Mouse (Mus musculus) cerebellum, adult 2 months (tissue): ENCODE data around the gene Hpcal4. TPM values are rescaled to one million over a fixed set of nuclear protein-coding genes. Genes with fewer than 3 reads are reported as not detected.
A peak's percentile ranks its signal among the peaks of the same experiment; 100 is the strongest.

Experiments used
- DNase-seq, 2 experiments: peaks; one replicate each; pipeline ENCODE4 v3.0.0; 2021
- H3K27ac ChIP-seq: fragments of 200-500 bp; 2 replicates; pipeline ENCODE4 v1.5.1; 2012; ENCODE audit warnings: low read length, control low read depth, inconsistent platforms; ENCODE audit not compliant: insufficient read depth
- H3K27me3 ChIP-seq: fragments of 200-500 bp; 2 replicates; pipeline ENCODE4 v1.6.1; 2012; ENCODE audit warnings: inconsistent platforms, mild to moderate bottlenecking, low read length, moderate library complexity; ENCODE audit not compliant: control insufficient read depth, insufficient read depth
- H3K4me1 ChIP-seq: fragments of 200-500 bp; 2 replicates; pipeline ENCODE4 v1.6.1; 2011; ENCODE audit warnings: low read length; ENCODE audit not compliant: control insufficient read depth, insufficient read depth
- H3K4me3 ChIP-seq: fragments of 200-500 bp; replicated peaks from 2 replicates; pipeline ENCODE3; 2011; ENCODE audit warnings: mild to moderate bottlenecking, low read depth, low read length, control low read depth; ENCODE audit not compliant: insufficient read depth
- CTCF ChIP-seq: fragments of 200-500 bp; IDR thresholded peaks from 2 replicates; pipeline ENCODE4 v1.5.1; 2011; ENCODE audit warnings: low read depth, mild to moderate bottlenecking, control low read depth, low read length, moderate library complexity, borderline replicate concordance; ENCODE audit not compliant: insufficient read depth
- POLR2A ChIP-seq: fragments of 200-500 bp; IDR thresholded peaks from 2 replicates; pipeline ENCODE4 v1.6.1; 2011; ENCODE audit warnings: low read length, control low read depth, borderline replicate concordance; ENCODE audit not compliant: insufficient read depth
- WGBS: fragments of 180-500 bp; shearing (Covaris S2); methylation state at CpG from one replicate; pipeline ENCODE4 v1.1.7; 2018; 5-methylcytosine and 5-hydroxymethylcytosine counted together
- polyA plus RNA-seq: library from polyadenylated mRNA; depleted of rRNA; stranded (reverse); fragments of >200 nt; gene quantifications from 2 replicates; pipeline ENCODE4 v1.2.3, GENCODE M21; 2012; rRNA removed

The Hpcal4 gene
- 23.9 and 25.7 TPM in 2 replicates for polyA plus RNA-seq

DNA sequence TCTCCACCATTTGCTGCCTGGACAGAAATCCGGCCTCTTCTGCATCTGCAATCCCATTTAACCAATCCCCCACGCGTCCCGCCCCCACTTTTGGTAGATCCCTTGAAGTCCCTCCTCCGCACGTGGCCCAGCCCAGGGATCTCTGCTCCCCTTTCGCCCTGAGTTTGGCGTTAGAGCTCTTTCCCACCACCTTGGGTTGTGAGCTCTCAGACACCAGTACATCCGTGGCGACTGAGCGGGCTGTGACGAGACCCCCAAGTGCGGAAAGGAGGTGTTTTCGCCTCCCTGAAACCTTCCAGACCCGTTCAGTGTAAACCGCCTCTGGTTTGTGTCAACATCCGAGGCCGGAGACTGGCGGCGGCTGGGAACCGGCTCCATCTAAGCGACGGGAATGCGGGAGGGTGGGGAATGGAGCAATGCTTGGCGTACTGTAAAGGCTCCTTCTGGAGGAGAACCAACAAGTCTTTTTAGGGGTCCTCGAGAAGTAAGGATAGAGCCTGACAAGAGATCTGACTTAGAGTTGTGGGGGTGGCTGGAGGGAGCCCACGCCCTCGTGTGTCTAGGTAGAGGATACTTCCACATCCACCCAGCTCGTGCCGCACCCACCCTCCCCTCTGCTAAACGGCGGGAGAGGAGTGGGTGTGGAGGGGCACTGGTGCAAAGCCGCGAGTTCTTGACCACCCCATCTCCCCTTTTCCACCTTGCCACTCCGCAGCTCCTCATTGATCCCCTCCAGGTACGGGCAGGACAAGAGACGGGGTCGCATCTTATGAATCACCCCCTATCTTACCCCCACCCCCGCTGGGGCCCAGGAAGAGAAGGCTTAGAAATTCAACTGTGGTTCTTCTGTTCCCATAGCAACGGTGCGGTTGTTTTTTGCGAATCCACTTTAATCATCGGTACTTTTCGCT lies at the start of gene Hpcal4:
Gene Hpcal4, plus strand, starts transcription at position 900 of the 911 bp plus-strand sequence.
- peak within 1 kb of the TSS; percentile 77 for H3K4me3 ChIP-seq
- no peak within 1 kb of the TSS for H3K27ac ChIP-seq
- TF ChIP-seq CTCF: no peak
- no peak for TF ChIP-seq POLR2A
- peak; percentile 41 for DNase-seq
- 1% methylated on average over 44 of the region's 44 CpGs for WGBS
- H3K4me1 ChIP-seq: no peaks in the 10 kb centered on the region; the same call in 1 of the 2 replicates
- no peaks in the 10 kb centered on the region for H3K27me3 ChIP-seq

DNA sequence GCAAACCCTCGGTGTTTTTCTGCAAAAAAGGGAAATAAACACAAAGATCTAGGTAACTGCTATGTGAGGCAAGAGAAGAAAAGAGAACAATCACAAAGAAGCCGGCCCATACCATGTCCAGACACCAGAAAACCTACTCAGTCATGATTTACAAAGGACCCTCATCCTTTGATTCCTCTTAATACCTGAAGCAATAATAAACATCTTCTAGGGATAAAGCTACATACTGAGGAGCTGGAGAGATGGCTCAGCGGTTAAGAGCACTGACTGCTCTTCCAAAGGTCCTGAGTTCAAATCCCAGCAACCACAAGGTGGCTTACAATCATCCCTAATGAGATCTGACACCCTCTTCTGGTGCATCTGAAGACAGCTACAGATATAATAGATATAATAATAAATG lies 45.5 kb upstream of the Hpcal4 start:
- Histone ChIP-seq H3K4me1 (peaks cover 7% of the 10 kb centered on the region), H3K27me3 (no peaks in the 10 kb centered on the region), H3K27ac (no peak overlapping the region), H3K4me3 (no peak overlapping the region)
- 89% methylated on average over 3 of the region's 3 CpGs for WGBS
- DNase-seq: no peak
- TF ChIP-seq CTCF: no peak
- TF ChIP-seq POLR2A: no peak

DNA sequence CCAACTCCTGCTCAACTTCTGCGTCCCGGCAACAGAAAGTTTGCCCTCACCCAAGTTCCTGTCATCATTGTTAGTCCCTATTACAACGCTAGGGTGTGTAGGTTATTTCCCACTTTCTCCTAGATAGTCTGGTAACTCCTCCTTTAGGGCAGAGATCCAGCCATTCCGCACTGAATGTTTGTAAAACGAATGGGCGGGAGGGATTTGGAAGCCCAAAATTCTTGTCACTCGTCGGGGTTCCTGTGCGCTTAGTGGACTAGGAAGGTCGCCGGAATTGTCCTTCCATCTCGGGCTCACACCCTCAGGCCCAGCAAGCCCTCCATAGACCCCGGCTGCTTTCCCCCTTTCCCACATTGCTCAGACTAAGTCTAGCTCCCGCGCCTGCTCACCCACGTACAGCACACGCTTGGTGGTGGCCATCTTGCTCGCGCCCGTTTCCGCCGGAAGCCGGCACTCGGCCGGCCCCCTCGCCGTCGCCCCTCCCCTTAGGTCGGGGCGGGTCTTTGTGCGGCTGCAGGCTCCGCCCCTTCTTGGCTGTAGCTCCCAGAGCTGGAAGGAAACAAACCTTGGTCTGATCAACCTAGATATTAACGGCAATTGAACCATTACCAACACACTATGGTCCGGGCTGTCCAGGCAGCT lies 43.4 kb upstream of the Hpcal4 start, which contains the start of gene Ppie:
Gene Ppie, minus strand, starts transcription at position 439 of the 642 bp plus-strand sequence.
- TF ChIP-seq POLR2A (peak; percentile 90), CTCF (no peak)
- peak within 1 kb of the TSS; percentile 38; the same call in 1 of the 2 replicates for H3K27ac ChIP-seq
- peaks cover 7% of the 10 kb centered on the region for H3K4me1 ChIP-seq
- DNase-seq: peak; percentile 79 to 80
- no peaks in the 10 kb centered on the region for H3K27me3 ChIP-seq
- peak within 1 kb of the TSS; percentile 76 for H3K4me3 ChIP-seq
- WGBS: under 1% methylated on average over 34 of the region's 34 CpGs

DNA sequence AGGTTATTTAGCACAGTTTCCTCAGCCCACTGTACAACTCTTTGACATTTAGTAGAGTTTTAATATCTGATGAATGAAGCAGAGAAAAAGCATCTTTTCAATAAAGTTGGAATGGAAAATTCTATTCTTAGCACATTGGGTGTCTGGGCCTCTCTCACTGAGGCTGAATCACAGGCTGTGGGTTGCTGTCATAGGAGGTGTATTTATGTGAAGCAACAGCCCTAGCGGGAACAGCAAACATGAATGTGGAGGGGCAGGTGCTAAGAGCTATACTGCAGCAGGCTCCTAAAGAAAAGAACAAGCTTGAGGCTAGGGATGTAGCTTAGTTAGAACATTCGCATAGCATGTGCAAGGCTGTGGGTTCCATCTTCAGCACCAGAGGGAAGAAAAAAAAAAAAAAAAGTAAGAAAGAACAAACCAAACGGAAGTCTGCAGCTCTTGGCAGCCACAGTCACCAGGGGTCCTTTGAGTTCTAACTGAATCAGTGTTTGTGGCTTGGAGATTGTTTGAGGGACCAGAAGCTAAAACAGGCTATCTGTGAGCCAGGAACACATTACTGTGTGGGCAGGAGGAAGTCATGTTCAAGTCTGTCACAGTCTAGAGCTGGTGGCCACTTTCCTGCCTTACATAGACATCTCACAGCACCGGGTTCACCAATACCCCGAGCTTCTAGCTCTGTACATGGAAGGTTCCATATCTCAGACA lies 35.4 kb upstream of the Hpcal4 start:
- TF ChIP-seq POLR2A (no peak), CTCF (no peak)
- no peak for DNase-seq
- Histone ChIP-seq H3K4me1 (no peaks in the 10 kb centered on the region), H3K27me3 (no peaks in the 10 kb centered on the region), H3K4me3 (no peak overlapping the region), H3K27ac (no peak overlapping the region)
- 75% methylated on average over 5 of the region's 5 CpGs for WGBS

DNA sequence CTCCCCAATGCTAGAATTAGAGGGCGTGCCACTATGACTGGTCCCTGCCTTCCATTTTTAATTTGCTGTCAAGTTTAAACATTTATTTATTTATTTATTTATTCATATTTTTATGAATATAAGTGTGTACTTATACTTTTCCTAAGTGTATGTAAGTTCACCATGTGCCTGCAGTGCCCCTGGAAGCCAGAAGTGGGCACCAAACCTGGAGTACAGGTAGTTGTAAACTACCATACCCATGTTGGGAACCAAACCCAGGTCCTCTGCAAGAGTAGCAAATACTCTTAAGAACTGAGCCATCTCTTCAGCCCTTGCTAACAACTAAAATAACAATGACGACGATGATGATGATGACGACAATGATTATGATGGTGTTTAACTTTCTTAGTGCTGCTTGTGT lies 31.0 kb upstream of the Hpcal4 start:
- Histone ChIP-seq H3K27me3 (no peaks in the 10 kb centered on the region), H3K27ac (no peak overlapping the region), H3K4me1 (no peaks in the 10 kb centered on the region), H3K4me3 (no peak overlapping the region)
- no peak for TF ChIP-seq CTCF
- TF ChIP-seq POLR2A: no peak
- 88% methylated on average over 4 of the region's 4 CpGs for WGBS
- no peak for DNase-seq

DNA sequence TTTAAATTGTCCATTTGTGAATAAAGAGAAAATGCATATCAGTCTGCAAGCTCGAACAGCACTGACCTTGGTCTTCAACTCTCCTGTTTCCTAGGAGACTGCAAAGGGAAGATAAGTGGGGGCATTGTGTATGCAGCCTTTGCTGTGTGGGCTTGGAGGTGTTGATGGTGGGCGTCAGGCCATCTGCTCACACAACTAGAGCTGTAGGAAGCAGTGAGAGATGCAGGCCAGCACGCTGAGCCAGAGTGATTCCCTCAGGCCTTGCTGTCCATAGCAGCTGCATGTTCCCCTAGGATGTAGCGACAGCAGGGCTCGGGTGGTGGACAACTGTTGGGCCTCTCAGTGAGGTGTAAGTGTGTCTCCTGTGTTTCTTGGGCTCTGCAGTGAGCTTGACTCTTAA lies 30.1 kb upstream of the Hpcal4 start:
- Histone ChIP-seq H3K4me1 (no peaks in the 10 kb centered on the region), H3K27me3 (no peaks in the 10 kb centered on the region), H3K4me3 (no peak overlapping the region), H3K27ac (no peak overlapping the region)
- TF ChIP-seq CTCF: no peak
- no peak for TF ChIP-seq POLR2A
- DNase-seq: no peak
- WGBS: 28% methylated on average over 5 of the region's 5 CpGs

DNA sequence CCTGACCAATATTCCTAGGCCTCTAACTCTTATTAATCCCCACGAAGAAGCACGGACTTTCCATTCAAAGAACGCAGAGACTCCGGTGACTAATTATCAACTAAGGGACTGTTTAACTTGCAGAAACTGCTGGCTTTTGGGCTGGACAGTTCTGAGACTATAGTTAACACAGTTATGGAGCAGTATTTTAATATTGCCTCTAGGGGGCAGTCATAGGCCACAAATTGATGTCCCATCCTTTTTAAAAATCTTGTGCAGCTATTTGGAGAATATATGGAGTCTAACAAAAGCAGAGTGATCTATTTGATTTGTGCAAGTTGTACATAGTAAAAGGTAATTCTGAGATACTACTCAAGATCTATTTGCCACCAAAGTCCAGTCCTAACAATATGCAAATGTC lies 28.0 kb upstream of the Hpcal4 start:
- Histone ChIP-seq H3K4me3 (no peak overlapping the region), H3K4me1 (no peaks in the 10 kb centered on the region), H3K27me3 (no peaks in the 10 kb centered on the region), H3K27ac (no peak overlapping the region)
- TF ChIP-seq CTCF (peak; percentile 35; the same call in 1 of the 2 replicates), POLR2A (no peak)
- peak in 1 of 2 experiments; percentile 47 for DNase-seq
- 22% methylated on average over 4 of the region's 4 CpGs for WGBS
